9 mouse cellular contexts compared by ENCODE assay signal in the genomic region with DNA sequence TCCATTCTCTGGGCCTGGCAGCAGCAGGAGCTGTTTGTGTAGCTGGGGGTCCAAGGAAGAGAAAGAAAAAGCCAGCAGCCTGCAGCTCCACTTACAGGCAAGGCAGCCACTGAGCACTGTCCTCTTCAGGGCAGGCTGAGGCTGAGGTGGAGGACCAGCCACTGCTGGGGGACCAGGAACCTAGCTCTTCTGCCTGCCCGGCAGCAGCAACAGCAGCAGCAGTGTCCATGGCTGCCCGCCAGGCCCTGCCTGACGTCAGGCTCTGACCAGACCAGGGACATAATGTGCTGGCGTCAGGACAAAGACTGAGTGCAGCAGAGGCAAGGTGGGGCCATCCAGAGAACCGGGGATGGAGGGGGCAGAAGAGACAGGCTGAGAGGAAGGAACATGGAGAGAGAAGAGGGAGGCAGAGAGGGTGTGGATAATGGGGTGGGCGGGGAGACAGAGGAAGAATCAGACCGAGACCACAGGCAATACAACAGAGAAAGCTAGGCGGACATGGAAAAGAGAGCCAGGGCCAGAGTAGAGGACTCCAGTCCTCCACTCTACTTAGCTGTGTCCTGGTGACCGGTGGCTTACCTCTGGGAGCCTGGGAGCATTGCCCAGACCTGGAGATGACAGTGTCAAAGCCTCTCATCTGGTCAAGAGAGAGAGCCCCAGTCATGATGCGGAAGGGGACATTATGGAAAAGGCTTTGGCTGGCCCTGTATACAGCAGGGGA.
DNase-seq lines count a peak whose midpoint lies in the region; ATAC-seq and TF ChIP-seq lines count a peak whose summit lies in the region.
"Had no signal": no experiment of that assay in that cellular context is flagged by ENCODE, and none has a peak within 500 bp of the region (broad histone marks: within the 10 kb centered on the region; RNA-seq: fewer than 3 reads in every experiment).

No protein-coding gene starts in this region.

- no peak overlapping the region for H3K4me2 ChIP-seq in hindbrain, embryonic 15.5 days
- no peak overlapping the region for H3K4me2 ChIP-seq in lung, postnatal 0 days (replicated peaks; ENCODE audit: low read depth, low read length)
- H3K4me2 ChIP-seq in stomach, embryonic 14.5 days (replicated peaks; ENCODE audit: low read depth, low read length) = no peak overlapping the region

- no peak for TF ChIP-seq CTCF in C2C12 (IDR thresholded peaks at IDR 0.05; ENCODE audit: control insufficient read depth, insufficient read depth, insufficient read length)
- no peak for TF ChIP-seq CTCF in brain, embryonic 14.5 days (IDR thresholded peaks at IDR 0.05; ENCODE audit: borderline replicate concordance, extremely low read depth, insufficient read depth, insufficient read length)
- peak; percentile 58 for TF ChIP-seq CTCF in lung, postnatal 0 days (IDR thresholded peaks at IDR 0.05)

- H3K36me3 ChIP-seq in C2C12 (ENCODE audit: control insufficient read depth, insufficient read depth) = no peaks in the 10 kb centered on the region
- no peaks in the 10 kb centered on the region for H3K36me3 ChIP-seq in hindbrain, embryonic 15.5 days
- H3K36me3 ChIP-seq in lung, postnatal 0 days (ENCODE audit: insufficient read depth, low read length) = no peaks in the 10 kb centered on the region
- no peaks in the 10 kb centered on the region for H3K36me3 ChIP-seq in stomach, embryonic 14.5 days (ENCODE audit: control insufficient read depth, insufficient read depth, low read length)

- peak overlapping the region; percentile 41 for H3ac ChIP-seq in C2C12 (ENCODE audit: control insufficient read depth, insufficient read length, low read depth)

- H3K4me3 ChIP-seq in C2C12 (ENCODE audit: insufficient read depth, poor library complexity, severe bottlenecking) = no peak overlapping the region
- H3K4me3 ChIP-seq in hindbrain, embryonic 15.5 days = no peak overlapping the region
- no peak overlapping the region for H3K4me3 ChIP-seq in lung, postnatal 0 days (ENCODE audit: low read depth, low read length)
- no peak overlapping the region for H3K4me3 ChIP-seq in stomach, embryonic 14.5 days (ENCODE audit: low read depth, low read length)

- no peaks in the 10 kb centered on the region for H3K27me3 ChIP-seq in C2C12 (ENCODE audit: control insufficient read depth, insufficient read depth, insufficient read length)
- H3K27me3 ChIP-seq in hindbrain, embryonic 15.5 days = no peaks in the 10 kb centered on the region
- no peaks in the 10 kb centered on the region for H3K27me3 ChIP-seq in lung, postnatal 0 days (replicated peaks; ENCODE audit: insufficient read depth, low read length)
- no peaks in the 10 kb centered on the region for H3K27me3 ChIP-seq in stomach, embryonic 14.5 days (ENCODE audit: control insufficient read depth, insufficient read depth, low read length)

- peaks cover 19% of the 10 kb centered on the region for H3K4me1 ChIP-seq in hindbrain, embryonic 15.5 days (replicated peaks)
- peaks cover 26% of the 10 kb centered on the region for H3K4me1 ChIP-seq in lung, postnatal 0 days (ENCODE audit: insufficient read depth, low read depth, low read length)
- H3K4me1 ChIP-seq in stomach, embryonic 14.5 days (ENCODE audit: control insufficient read depth, insufficient read depth, low read length) = peaks cover 28% of the 10 kb centered on the region

- no peak overlapping the region for H3K27ac ChIP-seq in hindbrain, embryonic 15.5 days (replicated peaks)
- H3K27ac ChIP-seq in lung, postnatal 0 days (ENCODE audit: low read length) = peak overlapping the region; percentile 87
- H3K27ac ChIP-seq in stomach, embryonic 14.5 days (ENCODE audit: low read length) = peak overlapping the region; percentile 71; the same call in 1 of the 2 replicates
- H3K27ac ChIP-seq: macrophage had no signal

- WGBS in hindbrain, embryonic 15.5 days = 33% methylated on average over 10 of the region's 10 CpGs
- 28% methylated on average over 10 of the region's 10 CpGs for WGBS in lung, postnatal 0 days
- WGBS in stomach, embryonic 14.5 days = 48% methylated on average over 10 of the region's 10 CpGs

- no peaks in the 10 kb centered on the region for H3K9me3 ChIP-seq in hindbrain, embryonic 15.5 days
- no peaks in the 10 kb centered on the region for H3K9me3 ChIP-seq in lung, postnatal 0 days (ENCODE audit: low read length)
- H3K9me3 ChIP-seq in stomach, embryonic 14.5 days (ENCODE audit: control insufficient read depth, low read depth, low read length) = no peaks in the 10 kb centered on the region

- peak; percentile 76 for ATAC-seq in hindbrain, embryonic 15.5 days (ENCODE audit: low FRiP score, low read depth)
- peak; percentile 94 for ATAC-seq in lung, postnatal 0 days
- ATAC-seq in stomach, embryonic 14.5 days (ENCODE audit: insufficient number of reproducible peaks, insufficient read depth, low FRiP score, low read depth) = peak; percentile 36; the same call in 1 of the 2 replicates
- no peak for ATAC-seq in megakaryocyte progenitor cell, adult 5-6 weeks (replicated peaks; ENCODE audit: poor library complexity)

- H3K9ac ChIP-seq in hindbrain, embryonic 15.5 days = no peak overlapping the region
- 0 out of 2 replicates have a peak overlapping the region, but pooled peaks have one; percentile 13 for H3K9ac ChIP-seq in lung, postnatal 0 days (replicated peaks; ENCODE audit: low read depth)
- H3K9ac ChIP-seq in stomach, embryonic 14.5 days (replicated peaks; ENCODE audit: low read depth, low read length) = no peak overlapping the region

- no peaks in the 10 kb centered on the region for H3K79me2 ChIP-seq in C2C12 (ENCODE audit: control insufficient read depth, insufficient read depth)

- peak; percentile 73 for DNase-seq in brain, embryonic 14.5 days (ENCODE audit: low read depth)
- peak; percentile 91 for DNase-seq in gastrocnemius, postnatal 10 days
- DNase-seq in layer of hippocampus, postnatal 14 days (ENCODE audit: low spot score in 2 of 2) = peak; percentile 44 to 74
- DNase-seq in lung, postnatal 0 days (ENCODE audit: low spot score) = peak; percentile 98

- no peak for TF ChIP-seq POLR2A in brain, embryonic 14.5 days (IDR thresholded peaks at IDR 0.05; ENCODE audit: borderline replicate concordance, extremely low read depth, insufficient read depth, insufficient read length, poor library complexity, severe bottlenecking)

- peak; percentile 100 for TF ChIP-seq EP300 in lung, postnatal 0 days (IDR thresholded peaks at IDR 0.05)

- no peaks in the 10 kb centered on the region for H3K79me3 ChIP-seq in C2C12 (ENCODE audit: low read depth)

TF ChIP-seq in C2C12, 6 proteins besides CTCF, POLR2A, EP300 and RAD21:
- TF ChIP-seq USF1 (IDR thresholded peaks at IDR 0.05; ENCODE audit: low read depth) (no peak), MYOG (IDR thresholded peaks at IDR 0.05; ENCODE audit: control insufficient read depth, extremely low read depth, insufficient read length) (no peak), FOSL1 (IDR thresholded peaks at IDR 0.05; ENCODE audit: insufficient read depth, low read length, poor library complexity, severe bottlenecking) (no peak), CEBPB (IDR thresholded peaks at IDR 0.05; ENCODE audit: low read depth) (no peak), MAX (IDR thresholded peaks at IDR 0.05) (no peak), MYOD1 (IDR thresholded peaks at IDR 0.05; ENCODE audit: control insufficient read depth, insufficient read length, low read depth) (no peak)
